9 mouse cellular contexts compared by ENCODE assay signal in genomic region chr2:21142616-21143015, GRCm38 (mm10).
A peak's percentile ranks its signal among the peaks of the same experiment; 100 is the strongest.
DNase-seq lines count a peak whose midpoint lies in the region; ATAC-seq lines count a peak whose summit lies in the region.
"Had no signal": no experiment of that assay in that cellular context is flagged by ENCODE, and none has a peak within 500 bp of the region (broad histone marks: within the 10 kb centered on the region; RNA-seq: fewer than 3 reads in every experiment).

No protein-coding gene starts in this region.

- DNase-seq in heart, adult 18-20 months = peak; percentile 20 to 32
- DNase-seq in heart, postnatal 25 days (ENCODE audit: low spot score) = no peak
- peak; percentile 23 for DNase-seq in embryonic facial prominence, embryonic 11.5 days (ENCODE audit: low spot score)
- DNase-seq in lung, postnatal 14 days = peak; percentile 3
- no peak for DNase-seq in urinary bladder, adult 2 months (ENCODE audit: low spot score)
- DNase-seq in thymus, postnatal 10 days (ENCODE audit: low spot score in 2 of 2) = no peak
- DNase-seq in kidney, adult 11 months = no peak

- H3K36me3 ChIP-seq in embryonic facial prominence, embryonic 11.5 days (replicated peaks; ENCODE audit: control insufficient read depth, insufficient read depth, low read depth, low read length) = no peaks in the 10 kb centered on the region
- H3K36me3 ChIP-seq in hindbrain, embryonic 12.5 days = no peaks in the 10 kb centered on the region

- no peak for ATAC-seq in embryonic facial prominence, embryonic 11.5 days (replicated peaks; ENCODE audit: insufficient number of reproducible peaks, low FRiP score, low TSS enrichment, low read depth)
- peak; percentile 34 for ATAC-seq in hindbrain, embryonic 12.5 days (ENCODE audit: low FRiP score)

- 34% methylated on average over 2 of the region's 2 CpGs for WGBS in embryonic facial prominence, embryonic 11.5 days
- WGBS in hindbrain, embryonic 12.5 days = 30% methylated on average over 2 of the region's 2 CpGs

- H3K27ac ChIP-seq in embryonic facial prominence, embryonic 11.5 days (replicated peaks; ENCODE audit: low read depth, low read length) = no peak overlapping the region
- peak overlapping the region; percentile 93 for H3K27ac ChIP-seq in hindbrain, embryonic 12.5 days

- H3K9me3 ChIP-seq in embryonic facial prominence, embryonic 11.5 days (replicated peaks; ENCODE audit: control insufficient read depth, low read length) = peaks cover 3% of the 10 kb centered on the region; the same call in 1 of the 2 replicates
- H3K9me3 ChIP-seq in hindbrain, embryonic 12.5 days (replicated peaks) = peaks cover 8% of the 10 kb centered on the region

- no peak overlapping the region; the same call in 1 of the 2 replicates for H3K9ac ChIP-seq in embryonic facial prominence, embryonic 11.5 days (replicated peaks; ENCODE audit: low read length)
- peak overlapping the region; percentile 77; the same call in 1 of the 2 replicates for H3K9ac ChIP-seq in hindbrain, embryonic 12.5 days

- peak overlapping the region; percentile 75 for H3K4me2 ChIP-seq in embryonic facial prominence, embryonic 11.5 days (ENCODE audit: low read depth, low read length)
- peak overlapping the region; percentile 86 for H3K4me2 ChIP-seq in hindbrain, embryonic 12.5 days (replicated peaks)

- no peaks in the 10 kb centered on the region for H3K4me1 ChIP-seq in embryonic facial prominence, embryonic 11.5 days (ENCODE audit: control insufficient read depth, insufficient read depth, low read length)
- peaks cover 12% of the 10 kb centered on the region; the same call in 1 of the 2 replicates for H3K4me1 ChIP-seq in hindbrain, embryonic 12.5 days

- H3K27me3 ChIP-seq in embryonic facial prominence, embryonic 11.5 days (ENCODE audit: control insufficient read depth, insufficient read depth, low read length) = no peaks in the 10 kb centered on the region
- no peaks in the 10 kb centered on the region for H3K27me3 ChIP-seq in hindbrain, embryonic 12.5 days
- H3K27me3 ChIP-seq: CH12.LX had no signal

- intact Hi-C loops in heart, postnatal 25 days (cut with DNase I) = no loop called here

- H3K4me3 ChIP-seq in embryonic facial prominence, embryonic 11.5 days (ENCODE audit: low read depth, low read length) = no peak overlapping the region
- peak overlapping the region; percentile 54 for H3K4me3 ChIP-seq in hindbrain, embryonic 12.5 days

Comparison
In these comparisons a context has a peak if more than half of its experiments do, and no peak if none do; other contexts are left out.
1. DNase-seq: peak in heart, adult 18-20 months (2 of 2), embryonic facial prominence, embryonic 11.5 days (single experiment) and lung, postnatal 14 days (single experiment); none in heart, postnatal 25 days (single experiment), urinary bladder, adult 2 months (single experiment), thymus, postnatal 10 days (0 of 2) and kidney, adult 11 months (single experiment).